Mouse (Mus musculus) G1E (cell line): ENCODE results near the gene Dhx58. TPM values are rescaled to one million over a fixed set of nuclear protein-coding genes. Genes with fewer than 3 reads are reported as not detected.

Experiments
- ATAC-seq: 2 replicates; pipeline ENCODE4 v1.8.0; 2016; ENCODE audit warnings: mild to moderate bottlenecking; ENCODE audit not compliant: insufficient number of reproducible peaks, poor library complexity, low FRiP score, severe bottlenecking; ENCODE audit errors: extremely low read depth
- DNase-seq: peaks from one replicate; pipeline ENCODE4 v3.0.0; 2012; ENCODE audit warnings: low spot score
- H3K27me3 ChIP-seq: 2 replicates; pipeline ENCODE4 v1.6.1; 2012; ENCODE audit warnings: mild to moderate bottlenecking, low read length, inconsistent platforms; ENCODE audit not compliant: insufficient read depth
- H3K36me3 ChIP-seq: replicated peaks from 2 replicates; pipeline ENCODE3; 2012; ENCODE audit warnings: mild to moderate bottlenecking, inconsistent platforms
- H3K4me1 ChIP-seq: 2 replicates; pipeline ENCODE4 v1.6.1; 2012; ENCODE audit warnings: low read depth, low read length, inconsistent platforms, mixed read lengths; ENCODE audit not compliant: insufficient read depth
- H3K4me3 ChIP-seq: 2 replicates; pipeline ENCODE4 v1.5.1; 2012; ENCODE audit warnings: low read depth, mild to moderate bottlenecking, inconsistent platforms, low read length, moderate library complexity, mixed read lengths
- H3K9me3 ChIP-seq: replicated peaks from 2 replicates; pipeline ENCODE4 v1.6.1; 2012; ENCODE audit warnings: inconsistent platforms
- CTCF ChIP-seq: IDR thresholded peaks from 2 replicates; pipeline ENCODE4 v1.5.1; 2012; ENCODE audit warnings: low read depth, low read length, inconsistent platforms, mixed read lengths
- GATA1 ChIP-seq: IDR thresholded peaks from 2 replicates; pipeline ENCODE4 v1.6.1; 2012; ENCODE audit warnings: borderline replicate concordance, low read length, inconsistent platforms, mixed read lengths
- GATA2 ChIP-seq: IDR thresholded peaks from 2 replicates; pipeline ENCODE4 v1.6.1; 2012; ENCODE audit warnings: low read depth, low read length, inconsistent platforms, borderline replicate concordance
- POLR2AphosphoS5 ChIP-seq: IDR thresholded peaks from 2 replicates; pipeline ENCODE4 v1.6.1; 2012; ENCODE audit warnings: low read depth, low read length, inconsistent platforms; ENCODE audit not compliant: insufficient replicate concordance
- TAL1 ChIP-seq: conservative IDR thresholded peaks from 2 replicates; pipeline ENCODE4 v1.6.1; 2012; ENCODE audit warnings: low read depth, low read length, inconsistent platforms, mixed read lengths
- polyA plus RNA-seq: library from polyadenylated mRNA; stranded (reverse); fragments of >175 nt; gene quantifications from 2 replicates; pipeline ENCODE4 v1.2.3, GENCODE M21; 2012
- total RNA-seq, 2 experiments: library from RNA; stranded (forward) in 1 of 2; stranded (reverse) in 1 of 2; fragments of 200-1000 nt in 1 of 2; fragments of >200 nt in 1 of 2; fragmentation: Nextera tagmentation in 1 of 2; gene quantifications; 2 replicates each; pipeline ENCODE4 v1.2.3; 2014 to 2017

The Dhx58 gene
- total and polyA plus RNA-seq, 3 experiments, result 2.0 to 4.2 (median 2.6) TPM

DNA sequence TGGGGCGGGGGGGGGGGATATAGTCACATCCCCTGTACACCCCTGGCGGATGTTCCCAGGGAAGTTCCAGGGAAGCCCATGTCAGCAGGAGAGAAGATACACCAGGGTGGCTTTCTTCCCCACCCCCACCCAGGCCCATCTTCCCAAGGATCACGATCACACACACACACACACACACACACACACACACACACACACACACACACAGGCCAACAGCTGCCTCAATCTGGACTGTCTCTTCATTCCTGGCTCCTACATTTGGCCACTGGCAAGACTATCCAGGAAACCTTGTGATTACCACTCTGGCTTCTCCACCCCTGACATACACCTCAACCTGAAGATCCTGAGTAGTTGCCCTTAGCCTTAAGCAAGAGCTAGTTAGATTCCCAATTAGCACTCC, 18.7 kb downstream of the Dhx58 start:
- Histone ChIP-seq H3K36me3 (no peaks in the 10 kb centered on the region), H3K27me3 (peaks cover 61% of the 10 kb centered on the region), H3K4me1 (no peaks in the 10 kb centered on the region), H3K9me3 (no peaks in the 10 kb centered on the region), H3K4me3 (no peak overlapping the region)
- no peak for DNase-seq
- TF ChIP-seq CTCF, result no peak
- no peak for TF ChIP-seq GATA2
- TF ChIP-seq GATA1, result no peak
- no peak for TF ChIP-seq POLR2AphosphoS5
- TF ChIP-seq TAL1, result no peak
- ATAC-seq, result no peak

DNA sequence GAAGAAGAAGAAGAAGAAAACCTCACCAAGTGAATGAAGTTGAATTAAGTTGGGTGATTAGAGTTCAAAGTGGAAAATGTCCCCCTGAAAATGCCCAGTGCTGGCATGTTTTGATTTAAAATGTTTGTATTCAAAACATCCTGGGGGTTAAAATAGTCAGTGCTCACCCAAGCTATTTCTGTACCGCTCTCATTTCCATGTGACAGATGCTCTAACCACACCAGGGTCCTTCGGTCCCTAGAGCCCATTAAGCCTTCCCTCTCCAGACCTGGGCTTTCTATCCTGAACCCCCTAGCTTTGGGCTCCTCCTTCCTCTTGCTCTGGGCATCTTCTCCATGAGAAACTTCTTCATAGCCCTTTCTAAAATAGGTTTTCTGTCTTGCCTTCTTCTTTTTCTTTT, 20.0 kb downstream of the Dhx58 start:
- Histone ChIP-seq H3K36me3 (no peaks in the 10 kb centered on the region), H3K9me3 (no peaks in the 10 kb centered on the region), H3K4me1 (no peaks in the 10 kb centered on the region), H3K27me3 (peaks cover 62% of the 10 kb centered on the region), H3K4me3 (no peak overlapping the region)
- no peak for DNase-seq
- no peak for TF ChIP-seq POLR2AphosphoS5
- TF ChIP-seq GATA1, result no peak
- TF ChIP-seq TAL1, result no peak
- TF ChIP-seq CTCF, result no peak
- TF ChIP-seq GATA2, result no peak
- ATAC-seq, result no peak

DNA sequence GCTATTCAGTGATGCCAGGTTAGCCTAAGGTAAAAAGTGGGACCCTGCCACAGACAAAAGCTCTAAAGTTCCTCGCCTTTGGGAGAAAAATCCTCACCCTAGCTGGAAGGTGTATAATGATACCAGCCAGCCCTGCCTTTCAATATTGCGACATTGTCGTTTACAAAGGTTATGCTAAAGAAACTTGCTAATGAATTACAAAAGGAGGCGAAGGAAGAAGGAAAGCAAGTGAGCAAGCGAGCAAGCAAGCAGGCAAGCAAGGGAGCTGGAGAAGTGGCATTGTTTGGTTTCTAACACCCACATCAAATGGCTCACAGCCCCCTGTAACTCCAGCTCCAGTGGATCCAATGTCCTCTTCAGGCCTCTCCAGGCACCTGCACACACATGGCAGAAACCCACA, 21.5 kb downstream of the Dhx58 start:
- Histone ChIP-seq H3K9me3 (no peaks in the 10 kb centered on the region), H3K4me1 (no peaks in the 10 kb centered on the region), H3K36me3 (no peaks in the 10 kb centered on the region), H3K4me3 (no peak overlapping the region), H3K27me3 (peaks cover 64% of the 10 kb centered on the region)
- no peak for TF ChIP-seq POLR2AphosphoS5
- TF ChIP-seq TAL1, result no peak
- TF ChIP-seq GATA2, result no peak
- DNase-seq, result no peak
- no peak for ATAC-seq

DNA sequence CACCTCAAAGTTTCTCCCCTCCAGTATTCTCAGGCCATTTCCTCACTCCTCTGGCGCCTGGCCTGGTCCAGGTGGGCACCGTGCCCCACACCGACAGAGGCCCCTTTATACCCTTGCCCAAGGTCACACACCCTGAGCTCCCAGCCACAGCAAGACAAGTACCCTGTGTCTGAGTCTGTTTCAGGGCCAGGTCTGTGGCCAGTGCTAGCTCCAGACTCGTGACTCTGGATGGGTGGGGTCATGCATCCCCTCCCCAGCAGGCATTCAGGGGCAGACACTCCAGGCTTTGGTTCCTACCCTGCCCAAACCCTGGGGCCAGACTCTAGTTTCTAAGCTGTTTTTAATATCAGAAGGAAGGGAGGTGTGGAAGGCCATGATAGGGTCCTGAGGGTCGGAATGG, 22.2 kb downstream of the Dhx58 start:
- peaks cover 61% of the 10 kb centered on the region for H3K27me3 ChIP-seq

DNA sequence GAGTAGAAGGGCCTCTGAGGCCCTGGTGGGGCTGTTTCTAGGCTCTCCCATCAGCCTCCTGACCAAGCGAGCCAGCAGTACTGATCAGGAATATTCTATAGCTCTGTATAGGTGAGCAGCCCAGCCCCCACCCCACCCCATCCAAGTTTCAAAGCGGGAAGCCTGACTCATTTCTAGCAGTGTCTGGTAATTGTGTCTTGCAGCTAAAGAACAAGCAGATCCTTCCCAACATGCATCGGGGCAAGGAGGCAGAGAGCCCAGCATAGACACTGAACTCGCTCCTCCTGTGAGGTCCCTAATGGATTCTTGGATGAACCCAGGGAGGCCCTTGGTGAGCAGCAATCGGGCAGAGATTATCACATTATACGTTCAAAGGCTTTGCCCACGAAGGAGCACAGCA, 26.3 kb downstream of the Dhx58 start:
- TF ChIP-seq GATA1, result no peak
- TF ChIP-seq GATA2, result no peak
- no peak for TF ChIP-seq POLR2AphosphoS5
- no peak for TF ChIP-seq CTCF
- no peak for TF ChIP-seq TAL1
- DNase-seq (no peak), ATAC-seq (no peak)
- Histone ChIP-seq H3K4me3 (no peak overlapping the region), H3K36me3 (no peaks in the 10 kb centered on the region), H3K27me3 (peaks cover 79% of the 10 kb centered on the region), H3K4me1 (no peaks in the 10 kb centered on the region), H3K9me3 (no peaks in the 10 kb centered on the region)

More for the DNA sequence above, 22.2 kb downstream of the Dhx58 start:
- Histone ChIP-seq H3K36me3 (no peaks in the 10 kb centered on the region), H3K4me3 (no peak overlapping the region), H3K4me1 (no peaks in the 10 kb centered on the region), H3K9me3 (no peaks in the 10 kb centered on the region)
- no peak for DNase-seq
- no peak for ATAC-seq
- TF ChIP-seq TAL1 (no peak), CTCF (no peak), GATA2 (no peak), POLR2AphosphoS5 (no peak), GATA1 (no peak)

DNA sequence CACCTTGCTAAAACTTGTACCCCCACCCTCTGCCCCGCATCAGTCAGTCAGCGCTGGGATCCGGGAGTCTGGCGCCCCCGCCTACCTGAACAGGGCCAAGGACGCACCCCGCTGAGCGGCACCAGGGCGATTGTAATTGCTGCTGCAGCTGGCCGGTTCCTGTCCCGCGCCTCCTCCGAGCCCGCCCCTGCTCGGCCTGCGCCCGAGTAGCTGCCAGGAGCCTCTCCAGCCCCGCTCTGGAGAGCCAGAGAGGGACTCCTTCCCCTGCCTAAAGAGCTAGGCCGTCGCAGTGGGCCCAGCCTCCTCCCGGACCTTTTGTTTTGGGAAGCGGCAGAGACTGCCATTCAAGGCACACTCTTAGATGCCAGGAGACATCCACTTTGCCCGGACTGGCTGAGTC, 30.9 kb downstream of the Dhx58 start:
- ATAC-seq (no peak), DNase-seq (no peak)
- H3K9me3 ChIP-seq, result no peaks in the 10 kb centered on the region
- H3K4me3 ChIP-seq, result no peak overlapping the region
- TF ChIP-seq TAL1, result no peak
- TF ChIP-seq CTCF, result no peak
- no peak for TF ChIP-seq GATA1
- no peak for TF ChIP-seq GATA2
- TF ChIP-seq POLR2AphosphoS5, result no peak
- peaks cover 67% of the 10 kb centered on the region for H3K27me3 ChIP-seq
- no peaks in the 10 kb centered on the region for H3K4me1 ChIP-seq
- H3K36me3 ChIP-seq, result no peaks in the 10 kb centered on the region

DNA sequence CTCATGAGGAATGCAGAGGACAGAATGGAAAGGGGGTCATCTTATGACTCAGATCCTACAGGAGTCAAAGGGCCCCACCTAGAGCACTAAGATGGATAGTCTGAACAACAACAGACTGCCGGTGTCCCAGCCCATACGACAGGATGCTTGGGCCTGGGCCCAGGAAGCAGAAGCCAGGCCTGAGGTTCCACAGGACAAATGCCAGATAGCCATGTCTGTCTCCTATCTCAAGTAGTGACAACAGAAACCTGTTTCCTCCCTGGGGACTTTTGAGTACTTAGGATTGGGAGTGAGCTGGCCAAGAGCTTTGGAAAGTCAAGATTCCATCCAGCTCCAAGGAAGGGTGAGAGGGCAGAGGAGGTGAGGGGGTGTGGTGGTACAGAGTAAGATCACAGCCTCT, 32.1 kb downstream of the Dhx58 start:
- ATAC-seq (no peak), DNase-seq (no peak)
- Histone ChIP-seq H3K36me3 (no peaks in the 10 kb centered on the region), H3K4me3 (no peak overlapping the region), H3K4me1 (no peaks in the 10 kb centered on the region), H3K27me3 (peaks cover 56% of the 10 kb centered on the region), H3K9me3 (no peaks in the 10 kb centered on the region)
- TF ChIP-seq CTCF (no peak), POLR2AphosphoS5 (no peak), GATA1 (no peak), GATA2 (no peak)
